Mouse (Mus musculus): ENCODE measurements around the gene Ppp2r5d.

Gene Ppp2r5d

DNA sequence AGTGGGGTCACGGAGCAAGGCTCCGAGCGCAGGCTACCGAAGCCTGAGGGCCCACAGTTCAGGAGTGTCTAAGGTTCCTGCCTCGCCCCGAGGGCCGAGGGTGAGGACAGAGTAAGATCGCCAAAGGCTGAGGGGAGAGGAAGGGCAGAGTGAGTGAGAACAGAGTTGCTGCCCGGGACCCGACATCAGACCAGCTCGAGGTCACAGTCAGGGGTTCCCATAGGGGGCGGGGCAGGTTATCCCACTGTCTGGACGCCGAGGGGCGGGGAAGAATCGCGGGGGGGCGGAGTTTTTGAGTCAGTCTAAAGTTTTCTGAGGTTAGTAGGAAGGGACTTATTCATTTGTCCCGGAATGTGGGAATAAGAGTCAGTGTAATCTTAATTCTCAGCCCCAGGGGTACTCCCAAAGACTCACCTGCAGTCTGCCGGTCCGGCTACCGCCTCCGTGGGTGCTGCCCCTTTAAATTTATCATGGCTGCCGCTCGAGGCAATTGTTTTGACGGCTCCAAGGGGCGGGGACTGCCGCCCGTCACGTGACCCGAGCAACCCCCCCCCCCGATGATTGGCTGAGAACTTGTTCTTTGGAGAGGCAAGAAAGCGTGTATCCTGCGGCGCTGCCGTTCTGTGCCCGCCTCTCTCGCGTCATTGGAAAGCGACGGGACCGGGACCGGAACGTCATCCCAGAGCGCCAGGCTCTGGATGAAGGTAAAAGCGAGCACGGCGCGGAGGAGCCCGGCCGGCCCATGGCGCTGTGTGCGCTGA lies 59.2 kb downstream of the Ppp2r5d start, which contains the start of the genes Klc4 and Mrpl2:
TSS of gene Klc4 (minus strand) at position 462 of the 761 bp plus-strand sequence.
TSS of gene Mrpl2 (plus strand) at position 669 of the 761 bp plus-strand sequence.
- peak; percentile 100 for DNase-seq (ENCODE audit: extremely low spot score)

DNA sequence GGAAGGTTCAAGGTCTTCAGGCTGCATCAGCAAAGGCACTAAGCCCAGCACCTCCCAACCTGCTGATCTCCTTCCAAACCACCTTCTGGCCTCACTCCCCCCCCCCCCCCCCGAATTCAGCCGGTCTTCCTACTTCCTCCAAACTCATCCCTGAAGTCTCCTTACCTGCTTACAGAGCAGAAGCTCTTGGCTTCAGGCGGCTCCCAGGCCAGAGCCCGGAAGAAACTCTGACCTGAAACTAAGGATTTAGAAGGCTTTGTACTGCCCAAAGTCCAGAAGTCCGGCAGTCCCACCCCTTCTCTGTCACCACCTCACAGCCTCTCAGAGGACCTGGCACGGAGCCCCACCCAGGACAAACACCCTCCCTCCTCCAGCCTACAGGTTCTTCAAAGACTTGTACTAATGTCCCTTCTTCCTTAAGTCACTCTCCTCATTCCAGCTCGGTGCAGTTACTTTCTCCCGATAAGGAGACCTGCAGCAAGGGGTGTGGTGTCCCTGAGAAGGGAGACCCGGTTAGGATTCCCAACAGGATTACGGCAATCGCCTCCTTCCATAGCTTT lies 59.9 kb downstream of the Ppp2r5d start:
- DNase-seq (ENCODE audit: extremely low spot score) = no peak

DNA sequence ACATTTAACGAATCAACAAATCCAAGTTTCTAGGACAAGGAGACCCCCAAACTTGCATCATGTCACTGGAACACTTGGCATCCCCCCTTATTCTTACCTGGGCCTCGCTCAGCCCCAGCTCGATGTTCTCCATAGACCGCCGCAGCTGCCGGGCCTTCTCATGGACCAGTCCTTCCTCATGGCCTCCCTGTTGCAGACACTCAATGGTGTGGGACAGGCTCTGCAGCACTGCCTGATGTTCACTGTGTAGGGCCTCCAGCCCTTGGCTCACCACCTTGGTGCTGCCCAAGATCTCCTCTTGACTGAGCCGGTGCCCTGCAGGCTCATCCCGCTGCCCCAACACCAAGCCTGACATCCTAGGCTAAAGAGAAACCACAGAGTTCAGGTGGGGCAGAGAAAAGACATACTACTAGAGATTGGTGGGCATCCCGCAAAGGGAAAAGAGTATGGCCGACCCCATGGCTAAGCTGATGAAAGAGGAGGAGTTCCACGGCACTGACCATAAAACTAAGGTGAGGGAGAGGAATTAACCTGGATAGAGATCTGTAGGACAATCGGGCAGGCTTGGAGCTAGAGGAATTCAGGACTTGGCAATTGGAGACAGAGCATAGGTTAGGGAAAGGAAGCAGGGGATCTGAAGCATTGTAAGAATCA lies 60.6 kb downstream of the Ppp2r5d start:
- DNase-seq (ENCODE audit: extremely low spot score) = no peak

DNA sequence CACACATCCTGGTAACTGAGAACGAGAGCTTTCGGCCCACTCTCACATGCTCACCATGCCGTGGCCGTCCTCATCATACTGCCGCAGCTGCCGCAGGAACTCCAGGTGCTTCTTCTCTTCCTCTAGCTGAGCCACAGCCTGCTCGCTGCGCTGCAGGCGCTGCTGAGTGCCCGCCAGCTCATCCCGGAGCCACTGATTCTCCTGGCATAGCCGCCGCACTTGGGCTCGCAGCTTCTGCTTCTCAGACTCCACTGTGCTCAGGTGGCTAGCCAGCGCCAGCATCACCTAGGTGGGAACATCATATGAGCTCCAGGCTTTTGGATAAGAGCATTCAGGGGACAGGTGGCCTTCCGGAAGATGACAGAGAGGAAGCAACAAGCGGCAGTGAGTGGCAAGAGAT lies 62.9 kb downstream of the Ppp2r5d start:
- DNase-seq (ENCODE audit: extremely low spot score) = no peak

DNA sequence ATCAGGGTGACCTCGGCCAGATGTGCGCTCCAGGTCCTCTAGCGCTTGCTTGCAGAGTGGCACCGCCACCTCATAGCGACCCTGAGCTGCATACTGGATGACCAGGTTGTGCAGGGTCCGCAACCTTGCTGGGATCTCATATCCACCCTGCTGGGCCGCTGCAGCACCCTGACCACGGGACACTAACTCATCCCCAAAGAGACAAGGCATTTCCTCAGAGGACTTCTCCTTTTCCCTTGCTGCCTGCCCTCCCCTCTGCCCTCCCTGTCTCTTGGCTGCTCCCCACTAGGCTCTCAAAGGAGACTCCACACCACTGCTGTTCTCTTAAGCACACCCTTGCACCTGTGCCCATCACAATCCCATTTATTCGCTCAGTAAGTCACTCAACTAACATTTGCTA lies 65.0 kb downstream of the Ppp2r5d start:
- DNase-seq (ENCODE audit: extremely low spot score) = no peak

DNA sequence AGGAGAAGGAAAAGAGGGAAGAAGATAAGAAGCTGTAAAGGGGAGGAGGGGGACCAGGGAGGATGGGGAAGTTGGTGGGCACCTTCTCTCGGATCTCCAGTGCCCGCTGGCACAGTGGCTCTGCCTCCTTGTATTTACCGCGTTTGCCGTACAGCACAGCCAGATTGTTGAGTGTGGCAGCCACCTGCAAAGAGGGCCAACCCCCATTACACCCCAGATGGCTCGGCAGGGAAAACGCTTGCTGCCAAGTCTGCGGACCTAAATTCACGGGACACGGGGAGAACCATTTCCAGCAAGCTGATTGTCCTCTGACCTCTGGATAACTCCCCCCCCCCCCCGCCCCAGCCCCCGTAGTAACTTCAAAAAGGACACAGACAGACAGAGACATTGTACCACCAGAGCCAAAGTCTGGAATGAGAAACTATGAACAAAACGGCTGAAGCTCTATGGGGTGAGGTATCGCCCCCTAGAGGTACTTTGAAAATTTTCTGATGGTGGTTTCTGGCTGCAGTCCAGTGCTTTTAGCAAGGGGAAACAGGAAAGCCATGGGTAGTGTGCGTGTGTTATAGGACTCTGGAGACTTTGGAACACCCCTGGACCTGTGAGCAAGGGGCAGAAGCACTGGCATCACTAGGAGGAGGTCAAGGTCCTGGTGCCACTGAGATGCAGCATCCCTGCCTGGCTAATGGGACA lies 67.9 kb downstream of the Ppp2r5d start:
- DNase-seq (ENCODE audit: extremely low spot score) = peak; percentile 65
